Mouse (Mus musculus): ENCODE data around the gene Apeh.

DNA sequence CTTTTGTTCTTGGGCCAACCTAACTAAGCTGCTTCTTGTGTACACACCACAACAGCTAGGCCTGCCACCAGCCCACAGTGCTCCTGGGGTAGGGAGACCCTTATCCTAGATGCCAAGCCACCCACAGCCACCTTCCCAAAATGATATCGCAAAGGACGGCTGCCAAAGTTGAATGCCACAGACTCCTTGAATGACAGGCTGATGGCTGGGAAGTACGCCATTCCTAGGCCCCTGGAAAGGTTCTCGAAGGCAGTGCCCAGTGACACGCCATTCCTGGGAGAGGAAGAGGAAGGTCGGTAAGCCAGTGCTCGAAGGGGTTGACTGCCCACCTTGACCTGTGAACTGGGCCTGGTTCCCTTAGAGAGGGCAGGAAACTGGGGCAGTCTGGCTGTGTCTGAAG lies 24.9 kb downstream of the Apeh start:
- TF ChIP-seq CTCF (IDR thresholded peaks at IDR 0.05; ENCODE audit: low read depth) (no peak), EP300 (IDR thresholded peaks at IDR 0.05; ENCODE audit: low read depth) (no peak)

All from heart, postnatal 0 days (tissue).